Mouse (Mus musculus) kidney, adult 2 months (tissue): Measurements from ENCODE around the gene Nfyc.

Source experiments
- CTCF ChIP-seq: fragments of 200-500 bp; conservative IDR thresholded peaks from 2 replicates; pipeline ENCODE4 v1.5.1; 2011; ENCODE audit warnings: low read depth, mild to moderate bottlenecking, control low read depth, low read length, moderate library complexity, mixed read lengths; ENCODE audit not compliant: insufficient read depth, insufficient read length
- POLR2A ChIP-seq: fragments of 200-500 bp; IDR thresholded peaks from one replicate; pipeline ENCODE4 v1.6.1; 2011; ENCODE audit warnings: low read depth, low read length, control low read depth

DNA sequence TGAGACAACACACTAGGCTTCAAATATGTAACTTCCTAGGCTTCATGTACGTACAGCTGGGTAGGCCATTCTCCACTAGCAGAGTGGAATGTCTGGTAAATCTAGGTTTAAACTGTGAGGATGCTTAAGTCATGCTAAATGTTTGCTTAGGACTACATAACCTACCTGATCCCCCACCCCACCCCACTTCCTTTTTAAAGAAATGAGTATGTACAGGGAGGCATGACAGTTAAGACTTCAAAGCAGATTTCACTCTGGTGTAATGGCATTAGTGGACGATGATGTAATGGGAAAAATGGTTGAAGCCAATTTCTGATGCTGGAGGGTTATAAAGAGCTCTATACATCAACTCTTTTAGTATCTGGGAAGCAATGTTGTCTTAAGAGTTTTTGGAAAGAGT lies 38.5 kb downstream of the Nfyc start:
- TF ChIP-seq POLR2A (no peak), CTCF (no peak)
